Mouse (Mus musculus): Measurements from ENCODE around the gene Svep1. TPM values are rescaled to one million over a fixed set of nuclear protein-coding genes. Genes with fewer than 3 reads are reported as not detected.

The Svep1 gene
- 0.41 TPM for polyA plus RNA-seq (2014; fragmentation: Illumina TruSeq; extraction: RNeasy Lipid Tissue Mini Kit (QIAGEN cat#74804); ENCODE audit: low read depth, low replicate concordance)

GRCm38 (mm10) chr4:58206115-58206945 is at the start of gene Svep1:
TSS of gene Svep1 (minus strand) at chr4:58206859.

GRCm38 (mm10) chr4:58009024-58009423 is 197.6 kb downstream of the Svep1 start, which contains the start of gene Txndc8:
TSS of gene Txndc8 (minus strand) at chr4:58009124.

Other genes starting within 250 kb of the Svep1 start
- 791 TPM for gene Txndc8, start 197.7 kb downstream of the Svep1 start, polyA plus RNA-seq (2014; fragmentation: Illumina TruSeq; extraction: RNeasy Lipid Tissue Mini Kit (QIAGEN cat#74804); ENCODE audit: low read depth, low replicate concordance)
- gene Musk, start 79.1 kb upstream of the Svep1 start, polyA plus RNA-seq (2014; fragmentation: Illumina TruSeq; extraction: RNeasy Lipid Tissue Mini Kit (QIAGEN cat#74804); ENCODE audit: low read depth, low replicate concordance): 0.28 TPM